Mouse (Mus musculus): ENCODE measurements around the gene Ovol1.

DNA sequence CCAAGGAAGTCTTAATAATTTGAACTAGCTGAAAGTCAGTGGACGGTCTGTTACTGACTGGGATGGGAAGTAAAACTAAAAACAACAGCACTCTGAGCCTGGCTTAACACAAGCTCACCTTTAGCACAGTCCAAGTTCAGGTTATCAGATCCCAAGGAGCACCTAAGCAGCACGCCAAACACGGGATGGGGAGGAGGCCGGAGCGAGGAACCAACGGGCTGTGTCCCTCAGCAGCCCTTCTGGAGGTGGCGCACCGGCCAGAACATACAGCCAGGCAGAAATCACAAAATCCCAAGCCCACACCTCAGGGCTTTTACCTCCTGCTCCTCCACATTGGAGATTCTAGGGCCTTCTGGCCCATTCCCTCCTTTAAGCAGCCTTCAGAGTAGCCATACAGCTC lies 1.7 kb downstream of the Ovol1 start:
- TF ChIP-seq CTCF (IDR thresholded peaks at IDR 0.05; ENCODE audit: insufficient read depth, low read length) (no peak), POLR2A (IDR thresholded peaks at IDR 0.05; ENCODE audit: borderline replicate concordance, extremely low read depth, low read depth, low read length) (no peak)
